Mouse (Mus musculus): ENCODE results near the gene Fbxo6.
"Not testable (repeated sequence)": the region's sequence is repeated elsewhere in the genome, so short reads cannot be mapped to it uniquely, and the experiment has no call there.

Fbxo6 gene

GRCm38 (mm10) chr4:148128241-148128640 is 23.7 kb downstream of the Fbxo6 start:
- no peak for DNase-seq (ENCODE audit: low spot score)

DNA sequence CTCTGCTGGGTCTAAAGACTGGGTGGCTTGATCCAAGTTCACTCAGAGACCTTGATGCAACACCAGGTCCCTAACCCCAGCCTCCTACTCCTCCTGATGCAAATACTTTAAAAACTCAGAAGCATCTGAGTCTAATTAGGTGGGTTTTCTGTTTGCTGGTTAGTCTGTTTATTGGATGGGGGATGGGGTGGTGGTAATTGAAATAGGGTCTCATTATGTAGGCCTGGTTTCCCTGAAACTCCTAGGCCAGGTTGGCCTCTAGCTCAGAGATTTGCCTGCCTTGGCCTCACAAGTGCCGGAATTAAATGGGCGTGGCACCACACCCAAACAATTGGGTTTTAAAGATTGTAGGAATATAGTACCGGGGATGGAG is 29.3 kb downstream of the Fbxo6 start:
- DNase-seq (ENCODE audit: low spot score), result no peak

GRCm38 (mm10) chr4:148121982-148122693 is 29.8 kb downstream of the Fbxo6 start:
- DNase-seq (ENCODE audit: low spot score), result no peak

DNA sequence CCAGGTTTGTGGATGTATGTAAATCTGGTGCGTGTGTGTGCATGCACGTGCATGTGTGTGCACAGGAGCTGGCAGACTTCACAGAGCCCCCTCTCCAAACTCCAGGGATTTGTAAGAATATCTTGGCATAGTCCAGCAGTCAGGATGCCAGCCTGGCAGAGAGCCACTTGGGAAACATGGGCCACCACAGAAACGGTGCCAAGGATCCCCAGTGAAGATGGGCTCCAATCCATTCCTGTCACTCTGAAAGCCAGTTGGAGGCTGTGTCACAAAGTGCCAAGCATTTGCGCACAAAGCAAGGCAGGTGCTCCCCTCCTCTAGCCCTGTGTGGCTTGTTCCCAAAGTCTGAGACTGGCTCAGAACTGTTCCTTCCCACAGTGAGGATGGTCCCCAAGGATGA is 30.6 kb downstream of the Fbxo6 start:
- no peak for DNase-seq (ENCODE audit: low spot score)

DNA sequence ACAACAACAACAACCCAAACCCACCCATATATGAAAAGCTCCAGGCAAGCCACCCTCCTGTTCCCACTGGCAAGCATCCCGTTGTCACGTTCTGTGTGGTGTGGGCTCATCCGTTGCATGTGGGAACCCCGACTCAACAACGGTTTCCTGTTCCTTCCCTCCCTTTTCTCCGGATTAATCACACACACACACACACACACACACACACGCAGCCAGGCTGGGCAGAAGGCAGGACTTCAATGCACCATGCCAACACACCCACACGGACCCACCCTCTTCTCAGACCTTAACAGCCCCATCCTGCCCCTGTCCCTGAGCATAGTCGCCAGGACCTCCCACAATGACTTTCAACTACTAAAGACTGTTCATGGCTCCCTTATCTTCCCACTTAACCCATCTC is 31.4 kb downstream of the Fbxo6 start:
- DNase-seq (ENCODE audit: low spot score), result no peak

DNA sequence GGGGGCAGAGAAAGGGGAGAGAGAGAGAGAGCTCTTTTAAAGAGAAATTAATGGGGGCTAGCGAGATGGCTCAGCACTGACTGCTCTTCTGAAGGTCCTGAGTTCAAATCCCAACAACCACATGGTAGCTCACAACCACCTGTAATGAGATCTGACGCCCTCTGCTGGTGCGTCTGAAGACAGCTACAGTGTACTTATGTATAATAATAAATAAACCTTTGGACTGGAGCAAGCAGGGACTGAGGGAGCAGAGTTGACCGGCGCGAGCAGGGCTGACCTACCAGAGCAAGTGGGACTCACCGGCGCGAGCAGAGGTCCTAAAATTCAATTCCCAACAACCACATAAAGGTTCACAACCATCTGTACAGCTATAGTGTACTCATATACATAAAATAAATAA is 32.4 kb downstream of the Fbxo6 start:
- not testable (repeated sequence) for DNase-seq (ENCODE audit: low spot score)

GRCm38 (mm10) chr4:148117392-148117791 is 34.5 kb downstream of the Fbxo6 start:
- DNase-seq (ENCODE audit: low spot score), result no peak

- DNase-seq (ENCODE audit: low spot score), result no peak
Measured at GRCm38 (mm10) chr4:148116657-148117056, 35.3 kb downstream of the Fbxo6 start.

DNA sequence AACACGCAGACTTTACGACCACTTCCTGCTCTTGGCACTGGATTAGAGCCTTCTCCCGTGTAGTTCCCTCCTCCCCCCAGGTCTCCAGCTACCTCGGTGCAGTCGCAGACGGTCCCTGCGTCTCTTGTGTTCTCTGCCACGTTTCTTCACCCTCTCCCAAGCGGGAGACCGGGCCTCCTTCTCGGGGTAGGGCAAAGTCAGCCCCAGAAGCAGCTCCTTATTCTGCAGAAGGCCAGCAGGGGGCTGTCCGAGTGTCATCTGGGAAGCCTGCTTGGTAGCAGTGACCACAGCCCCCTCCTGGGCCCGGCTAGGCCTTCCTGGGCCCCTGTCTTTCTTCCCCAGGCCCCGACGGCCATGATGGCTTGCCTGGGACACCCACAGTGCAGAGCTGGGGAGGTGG is 36.5 kb downstream of the Fbxo6 start:
- DNase-seq (ENCODE audit: low spot score), result peak; percentile 36

DNA sequence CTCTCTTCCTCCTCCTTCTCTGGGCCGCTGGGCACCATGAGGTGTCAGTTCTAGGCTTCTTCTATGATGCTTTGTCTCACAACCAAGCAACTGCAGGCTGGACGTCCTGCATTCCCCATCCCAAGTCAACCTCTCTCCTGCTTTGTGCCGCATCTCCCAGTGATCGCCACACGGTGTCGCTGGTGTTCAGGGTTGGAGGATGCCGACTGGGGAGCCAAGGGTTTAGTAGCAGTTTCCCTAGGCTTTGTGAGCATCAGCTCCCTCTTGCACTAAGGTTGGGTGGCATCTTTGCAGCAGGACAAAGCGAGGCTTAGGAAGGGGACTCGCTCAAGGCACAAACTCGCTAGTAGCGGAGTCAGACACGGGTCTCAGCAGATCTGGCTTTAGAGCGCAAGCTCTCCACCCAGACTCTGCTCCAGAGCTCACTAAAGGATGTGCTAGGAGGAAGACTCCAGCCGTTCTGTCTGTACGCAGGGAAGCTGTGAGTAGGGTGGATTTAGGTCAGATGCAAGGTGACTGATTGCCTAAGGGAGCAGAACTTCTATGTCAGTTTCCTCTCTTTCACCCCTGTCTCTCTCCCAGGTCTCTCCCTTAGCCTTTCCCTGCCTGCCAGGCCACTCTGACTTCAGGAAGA is 37.1 kb downstream of the Fbxo6 start:
- DNase-seq (ENCODE audit: low spot score), result peak; percentile 86

- no peak for DNase-seq (ENCODE audit: low spot score)
Measured at GRCm38 (mm10) chr4:148112519-148112918, 39.4 kb downstream of the Fbxo6 start.

DNA sequence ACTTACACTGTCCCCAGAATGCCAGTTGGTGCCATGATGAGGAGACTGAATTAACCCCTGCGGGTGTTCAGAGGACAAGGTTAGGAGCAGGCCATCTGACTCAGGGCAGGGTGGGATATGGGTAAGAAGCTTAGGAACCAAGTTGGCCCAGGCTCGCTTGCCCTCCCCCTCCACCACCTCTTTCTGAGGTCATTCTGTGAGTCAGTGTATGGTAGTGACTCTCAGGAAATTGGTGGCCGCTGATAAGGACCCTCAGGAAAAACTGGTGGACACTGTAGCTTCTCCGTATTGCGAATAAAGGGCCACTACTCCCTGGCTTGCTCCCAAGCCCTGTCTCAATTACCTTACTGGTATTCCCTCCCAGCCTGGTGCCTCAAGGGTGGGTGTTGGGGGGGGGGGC is 42.7 kb downstream of the Fbxo6 start:
- no peak for DNase-seq (ENCODE audit: low spot score)

DNA sequence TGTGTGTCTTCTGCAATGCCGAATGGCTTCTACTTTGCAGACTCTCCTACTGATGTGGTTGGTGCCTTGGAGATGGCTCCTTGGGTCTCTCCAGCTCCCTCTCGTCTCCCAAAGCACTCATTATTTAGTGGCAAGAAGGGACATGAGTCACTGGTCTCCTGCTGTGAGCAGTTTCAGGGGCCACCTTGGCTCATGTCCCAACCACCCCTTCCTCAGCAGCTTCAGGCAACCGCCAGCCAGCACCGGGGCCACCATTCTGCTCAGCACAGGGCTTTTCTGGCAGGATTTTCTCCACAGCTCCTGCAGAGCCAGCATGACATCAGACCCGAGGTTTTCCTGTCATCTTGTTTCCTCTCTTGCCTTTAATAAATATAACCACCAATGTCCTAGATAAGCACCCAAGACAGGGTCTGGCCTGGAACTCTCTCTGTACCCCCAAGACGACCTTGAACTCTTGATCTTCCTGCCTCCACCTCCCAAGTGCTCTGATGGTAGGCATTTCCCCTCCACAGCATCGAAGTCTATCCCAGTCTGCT is 43.3 kb downstream of the Fbxo6 start:
- no peak for DNase-seq (ENCODE audit: low spot score)

DNA sequence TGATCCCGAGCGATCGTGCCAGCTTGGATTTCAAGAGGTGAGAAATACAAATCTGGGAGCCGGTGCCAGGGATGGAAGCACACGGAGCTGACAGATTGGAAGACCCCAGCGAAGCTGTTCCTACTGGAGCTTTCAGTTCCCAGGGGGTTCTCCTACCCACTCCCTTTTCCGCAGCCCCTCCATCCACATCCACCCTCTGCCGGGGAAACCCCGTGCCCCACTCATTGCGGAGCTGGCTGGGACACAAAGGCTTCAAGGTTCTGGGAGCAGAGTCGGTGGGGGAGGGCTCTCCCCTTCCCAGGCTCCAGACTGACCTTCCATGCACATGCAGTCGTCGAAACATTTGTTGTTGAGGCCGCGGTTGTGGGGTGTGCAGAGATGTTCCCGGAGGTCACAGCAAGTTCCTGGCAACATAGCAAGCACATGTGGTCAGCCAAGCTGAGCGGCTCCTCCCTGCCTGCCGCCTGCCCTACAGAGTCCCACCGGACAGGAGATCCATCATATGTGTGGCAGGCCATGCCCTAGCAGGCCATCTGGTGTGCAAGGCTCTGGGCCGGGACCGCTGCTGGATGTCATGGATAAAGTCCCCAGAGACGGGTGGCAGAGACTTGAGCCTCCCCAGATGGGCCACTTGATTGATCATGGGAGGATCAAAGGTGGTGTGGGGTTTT is 44.2 kb downstream of the Fbxo6 start:
- DNase-seq (ENCODE audit: low spot score), result no peak

DNA sequence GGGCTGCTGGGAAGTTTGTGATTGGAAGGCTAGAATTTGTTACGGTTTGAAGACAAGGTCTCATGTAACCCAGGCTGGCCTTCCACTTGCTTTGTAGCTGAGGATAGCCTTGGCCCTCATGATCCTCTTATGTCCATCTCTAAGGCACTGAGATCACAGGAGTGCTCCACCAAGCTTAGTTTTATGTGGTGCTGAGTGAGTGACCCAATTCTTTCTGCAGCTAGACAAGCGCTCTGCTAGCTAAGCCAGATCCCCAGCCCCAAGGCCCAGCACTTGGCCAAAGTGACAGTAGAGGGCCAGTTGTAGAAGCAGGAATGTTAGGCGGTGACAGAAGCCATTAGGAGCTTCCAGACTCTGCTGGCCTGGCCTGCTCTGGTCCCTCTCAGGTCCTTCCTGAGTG is 47.8 kb downstream of the Fbxo6 start:
- no peak for DNase-seq (ENCODE audit: low spot score)

GRCm38 (mm10) chr4:148101801-148102527 is 50.0 kb downstream of the Fbxo6 start:
- peak; percentile 18 for DNase-seq (ENCODE audit: low spot score)

DNA sequence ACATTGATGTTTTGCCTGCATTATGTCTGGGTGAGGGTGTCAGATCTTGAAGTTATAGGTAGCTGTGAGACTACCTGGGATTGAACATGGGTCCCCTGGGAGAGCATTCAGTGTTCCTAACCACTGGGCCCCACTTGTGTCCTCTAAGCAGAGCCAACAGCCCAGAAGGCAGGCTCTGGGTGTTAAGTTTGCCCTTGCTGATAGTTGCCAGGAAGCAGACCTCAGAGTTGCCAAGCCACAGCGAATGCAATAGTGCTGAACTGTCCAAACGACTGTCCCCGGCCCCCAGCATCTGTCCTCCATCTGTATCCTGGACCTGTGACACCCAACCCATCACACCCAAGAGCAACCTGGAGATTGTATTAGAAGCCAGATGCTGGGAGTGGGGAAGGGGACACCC is 53.3 kb downstream of the Fbxo6 start:
- DNase-seq (ENCODE audit: low spot score), result no peak

DNA sequence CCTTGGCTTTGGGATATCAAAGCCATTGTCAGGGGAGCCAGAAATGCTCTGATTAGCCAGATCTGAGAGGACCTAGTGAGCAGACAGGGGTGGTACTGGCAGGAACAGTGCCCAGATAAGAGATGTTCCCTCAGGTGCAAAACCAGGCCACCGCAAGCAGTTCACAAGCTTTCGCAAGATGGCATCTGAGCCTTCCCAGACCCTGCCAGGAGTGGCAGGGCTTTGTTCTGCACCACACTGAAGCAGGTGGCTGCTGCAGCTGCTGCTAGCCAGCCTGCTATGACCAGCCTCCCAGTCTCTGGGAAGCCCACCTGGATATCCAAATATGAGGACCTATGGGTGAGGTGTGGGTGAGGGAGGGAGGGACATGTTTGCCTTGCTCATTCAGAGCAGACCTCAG is 54.0 kb downstream of the Fbxo6 start:
- no peak for DNase-seq (ENCODE audit: low spot score)
